Mouse (Mus musculus): ENCODE data around the gene Rcor3.
A peak's percentile ranks its signal among the peaks of the same experiment; 100 is the strongest.

Rcor3 gene

GRCm38 (mm10) chr1:192092879-192093660 lies 44.8 kb downstream of the Rcor3 start:
- peak; percentile 91 to 93 for DNase-seq

GRCm38 (mm10) chr1:192091806-192092772 lies 45.8 kb downstream of the Rcor3 start, which contains the start of gene Traf5:
Gene Traf5 (minus strand): TSS chr1:192092559.
- peak; percentile 99 to 100 for DNase-seq

- DNase-seq, result no peak
These were observed 46.9 kb downstream of the Rcor3 start for GRCm38 (mm10) chr1:192090689-192091567.

GRCm38 (mm10) chr1:192090281-192090680 lies 47.6 kb downstream of the Rcor3 start:
- no peak for DNase-seq

GRCm38 (mm10) chr1:192089208-192090166 lies 48.4 kb downstream of the Rcor3 start:
- DNase-seq, result no peak

- no peak for DNase-seq
These were observed 49.9 kb downstream of the Rcor3 start for GRCm38 (mm10) chr1:192088011-192088410.

GRCm38 (mm10) chr1:192087098-192087497 lies 50.8 kb downstream of the Rcor3 start:
- DNase-seq, result no peak

- DNase-seq, result no peak
These were observed 51.4 kb downstream of the Rcor3 start for GRCm38 (mm10) chr1:192086279-192087037.

GRCm38 (mm10) chr1:192085218-192085617 lies 52.6 kb downstream of the Rcor3 start:
- no peak for DNase-seq

GRCm38 (mm10) chr1:192082646-192083045 lies 55.2 kb downstream of the Rcor3 start:
- DNase-seq, result no peak

- DNase-seq, result no peak
These were observed 56.7 kb downstream of the Rcor3 start for GRCm38 (mm10) chr1:192081129-192081528.

GRCm38 (mm10) chr1:192079121-192079520 lies 58.7 kb downstream of the Rcor3 start:
- DNase-seq, result no peak

GRCm38 (mm10) chr1:192078406-192078805 lies 59.5 kb downstream of the Rcor3 start:
- DNase-seq, result peak; percentile 62 to 74

GRCm38 (mm10) chr1:192076796-192077535 lies 60.9 kb downstream of the Rcor3 start:
- peak; percentile 82 to 86 for DNase-seq

GRCm38 (mm10) chr1:192076101-192076500 lies 61.8 kb downstream of the Rcor3 start:
- peak; percentile 29 to 47 for DNase-seq

- DNase-seq, result no peak
These were observed 63.0 kb downstream of the Rcor3 start for GRCm38 (mm10) chr1:192074824-192075223.

- DNase-seq, result peak; percentile 39 to 46
These were observed 65.4 kb downstream of the Rcor3 start for GRCm38 (mm10) chr1:192072426-192072825.

- DNase-seq, result no peak
These were observed 67.2 kb downstream of the Rcor3 start for GRCm38 (mm10) chr1:192070618-192071051.

GRCm38 (mm10) chr1:192069971-192070591 lies 67.8 kb downstream of the Rcor3 start:
- peak; percentile 80 to 81 for DNase-seq
